Mouse (Mus musculus) embryonic fibroblast, embryonic 13.5 days (primary cell): ENCODE measurements around the gene Adss.

Experiments used
- CTCF ChIP-seq: IDR thresholded peaks from 2 replicates; pipeline ENCODE4 v1.5.1; 2011; ENCODE audit warnings: mild to moderate bottlenecking, control low read depth, low read length, moderate library complexity, borderline replicate concordance; ENCODE audit not compliant: insufficient read depth
- POLR2A ChIP-seq: IDR thresholded peaks from 2 replicates; pipeline ENCODE4 v1.6.1; 2011; ENCODE audit warnings: low read depth, mild to moderate bottlenecking, control low read depth, low read length, moderate library complexity

DNA sequence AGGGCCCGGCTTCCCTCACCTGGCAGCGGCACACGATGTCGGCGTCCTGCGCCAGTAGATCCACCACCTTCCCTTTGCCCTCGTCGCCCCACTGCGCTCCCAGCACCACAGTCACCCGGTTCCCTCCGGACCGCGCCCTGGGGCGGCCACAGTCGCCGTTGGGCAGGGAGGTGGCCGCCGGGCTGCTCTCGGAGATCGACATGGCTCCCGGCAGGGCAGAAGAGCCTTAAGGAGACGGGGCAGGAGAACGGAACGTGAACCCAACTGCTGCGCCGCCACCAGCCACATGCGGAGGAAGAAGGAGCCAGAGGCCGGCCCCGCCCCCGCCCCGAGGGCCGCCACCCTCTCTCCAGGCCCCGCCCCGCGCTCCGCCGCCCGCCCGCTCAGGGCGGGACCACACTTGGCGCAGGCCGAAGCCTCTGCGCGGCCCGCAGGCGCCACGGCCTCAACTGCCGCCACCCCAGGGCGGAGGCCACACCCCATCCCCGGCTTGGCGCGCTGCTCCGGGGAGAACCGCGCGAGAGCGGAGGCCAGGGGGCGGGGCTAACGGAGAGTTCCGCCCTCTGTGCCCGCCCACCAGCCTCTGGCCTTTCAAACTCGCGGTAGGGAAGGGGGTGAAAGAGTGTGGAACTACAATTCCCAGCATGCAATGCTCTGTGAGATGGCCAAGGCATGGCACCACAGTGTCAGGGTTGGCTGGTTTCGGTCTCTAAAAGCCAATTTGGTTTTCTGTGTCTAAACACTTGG, at the start of gene Adss:
- TF ChIP-seq CTCF (no peak), POLR2A (peak; percentile 97)
